Mouse (Mus musculus): ENCODE measurements around the gene Rnf145. TPM values are rescaled to one million over a fixed set of nuclear protein-coding genes. Genes with fewer than 3 reads are reported as not detected.

Gene Rnf145
- polyA plus RNA-seq, 1 experiment from 2014 or later, result 65.3 TPM

GRCm38 (mm10) chr11:44613411-44614180 lies 94.8 kb downstream of the Rnf145 start:
- H3K4me2 ChIP-seq, result peak overlapping the region; percentile 79
- no peaks in the 10 kb centered on the region for H3K9me3 ChIP-seq (replicated peaks)
- ATAC-seq (replicated peaks; ENCODE audit: low FRiP score), result no peak
- peak overlapping the region; percentile 44 for H3K4me3 ChIP-seq (replicated peaks)
- H3K27me3 ChIP-seq, result peaks cover 62% of the 10 kb centered on the region
- H3K27ac ChIP-seq, result no peak overlapping the region
- H3K4me1 ChIP-seq, result peaks cover 45% of the 10 kb centered on the region
- peak overlapping the region; percentile 27; the same call in 1 of the 2 replicates for H3K9ac ChIP-seq
- H3K36me3 ChIP-seq, result no peaks in the 10 kb centered on the region
- 11% methylated on average over 14 of the region's 14 CpGs for WGBS

Small RNA genes within 50 kb of the gene (microRNA-seq; reads per million reads assigned to microRNA genes)
- gene Gm22121, result not detected

Other genes with a start within 250 kb of the Rnf145 start
- not detected in 2 replicates for gene Il12b, start 118.9 kb upstream of the Rnf145 start, polyA plus RNA-seq (2015; fragmentation: Nextera tagmentation; extraction: Ambion mirVana)
- gene Ublcp1, start 48.5 kb upstream of the Rnf145 start, polyA plus RNA-seq (2015; fragmentation: Nextera tagmentation; extraction: Ambion mirVana), result 58.3 and 60.5 TPM in 2 replicates
- 22.8 and 24.1 TPM in 2 replicates for gene Ebf1, start 98.4 kb downstream of the Rnf145 start, polyA plus RNA-seq (2015; fragmentation: Nextera tagmentation; extraction: Ambion mirVana)

Data from kidney, embryonic 15.5 days (tissue).